Mouse (Mus musculus): ENCODE measurements around the gene Mptx2. TPM values are rescaled to one million over a fixed set of nuclear protein-coding genes. Genes with fewer than 3 reads are reported as not detected.
"Not testable (repeated sequence)": the region's sequence is repeated elsewhere in the genome, so short reads cannot be mapped to it uniquely, and the experiment has no call there.

Mptx2 gene
- polyA plus RNA-seq, 1 experiment, result not detected

DNA sequence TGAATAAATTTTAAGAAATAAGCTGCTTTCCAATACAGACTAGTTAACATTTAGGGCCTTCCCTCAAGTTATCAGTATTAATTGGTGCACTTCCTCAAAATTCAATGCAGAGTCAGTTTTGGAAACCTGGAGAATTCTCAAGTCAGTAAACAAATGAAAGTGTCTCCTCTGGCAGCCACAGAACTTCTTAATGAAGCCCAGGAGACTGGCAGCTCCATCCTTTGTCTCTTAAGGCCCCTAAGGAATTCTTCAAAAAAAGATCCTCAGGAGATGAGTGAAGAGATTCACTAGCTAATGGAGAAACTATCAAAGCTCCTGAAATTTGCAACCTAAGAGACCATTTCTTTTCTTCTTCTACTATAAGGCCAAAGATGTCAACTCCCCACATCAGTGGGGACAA lies 11.9 kb downstream of the Mptx2 start, which contains the start of gene Olfr418:
Gene Olfr418, plus strand, starts transcription at position 301 of the 400 bp plus-strand sequence.
- no peak within 1 kb of the TSS for H3K4me3 ChIP-seq (ENCODE audit: insufficient read depth, low read depth, low read length)
- H3K27ac ChIP-seq (ENCODE audit: insufficient read depth, low read depth, low read length), result no peak within 1 kb of the TSS
- no peak for TF ChIP-seq CTCF (IDR thresholded peaks at IDR 0.05; ENCODE audit: insufficient read depth, low read depth, low read length)
- TF ChIP-seq POLR2A (IDR thresholded peaks at IDR 0.05; ENCODE audit: insufficient read depth, low read depth, low read length), result no peak
- no peaks in the 10 kb centered on the region for H3K4me1 ChIP-seq (ENCODE audit: control insufficient read depth, insufficient read depth, low read length)

- 98% methylated on average over 3 of the region's 3 CpGs for WGBS
These were observed 27.7 kb downstream of the Mptx2 start for GRCm38 (mm10) chr1:173249888-173250287.

DNA sequence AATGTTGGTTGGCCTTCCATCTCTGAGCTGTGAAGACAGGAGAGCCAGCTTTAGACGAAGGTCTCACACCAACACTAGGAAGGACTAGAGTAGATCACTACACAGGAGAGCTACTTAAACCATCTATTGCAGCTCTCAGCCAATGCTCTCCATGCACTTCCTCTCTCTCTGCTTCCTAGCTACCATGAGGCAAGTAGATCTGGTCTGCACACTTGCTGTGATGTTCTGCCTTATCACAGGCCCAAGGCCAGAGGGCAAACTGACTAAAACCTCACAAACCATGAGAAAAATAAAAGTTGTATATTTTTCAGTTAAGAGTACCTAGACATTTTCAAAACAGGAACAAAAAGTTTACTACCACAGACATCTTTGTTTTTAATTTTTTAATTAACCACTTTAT lies 40.6 kb downstream of the Mptx2 start:
- 88% methylated on average over 1 of the region's 1 CpGs for WGBS
- not testable (repeated sequence) for H3K4me3 ChIP-seq (ENCODE audit: insufficient read depth, low read depth, low read length); H3K27ac ChIP-seq (ENCODE audit: insufficient read depth, low read depth, low read length); H3K4me1 ChIP-seq (ENCODE audit: control insufficient read depth, insufficient read depth, low read length)

More at GRCm38 (mm10) chr1:173249888-173250287, 27.7 kb downstream of the Mptx2 start:
- Histone ChIP-seq H3K27ac (ENCODE audit: insufficient read depth, low read depth, low read length) (no peak overlapping the region), H3K4me1 (ENCODE audit: control insufficient read depth, insufficient read depth, low read length) (no peaks in the 10 kb centered on the region), H3K4me3 (ENCODE audit: insufficient read depth, low read depth, low read length) (no peak overlapping the region)
- TF ChIP-seq POLR2A (IDR thresholded peaks at IDR 0.05; ENCODE audit: insufficient read depth, low read depth, low read length) (no peak), CTCF (IDR thresholded peaks at IDR 0.05; ENCODE audit: insufficient read depth, low read depth, low read length) (no peak)

- Histone ChIP-seq H3K4me3 (ENCODE audit: insufficient read depth, low read depth, low read length) (no peak within 1 kb of the TSS), H3K4me1 (ENCODE audit: control insufficient read depth, insufficient read depth, low read length) (no peaks in the 10 kb centered on the region), H3K27ac (ENCODE audit: insufficient read depth, low read depth, low read length) (no peak within 1 kb of the TSS)
- 80% methylated on average over 2 of the region's 2 CpGs for WGBS
- TF ChIP-seq POLR2A (IDR thresholded peaks at IDR 0.05; ENCODE audit: insufficient read depth, low read depth, low read length), result no peak
These were observed 50.5 kb downstream of the Mptx2 start, which contains the start of gene Fcer1a for GRCm38 (mm10) chr1:173227081-173227480. Gene Fcer1a, minus strand, starts transcription at chr1:173227214.

Other genes starting within 250 kb of the Mptx2 start
- not detected in 2 replicates for gene Olfr1408, start 140.4 kb downstream of the Mptx2 start, polyA plus RNA-seq (2012; ENCODE audit: insufficient read depth, insufficient read length, low replicate concordance, missing spikeins)
- not detected in 2 replicates for gene Olfr1406, start 87.1 kb downstream of the Mptx2 start, polyA plus RNA-seq (2012; ENCODE audit: insufficient read depth, insufficient read length, low replicate concordance, missing spikeins)
- not detected in 2 replicates for gene Olfr218, start 80.0 kb downstream of the Mptx2 start, polyA plus RNA-seq (2012; ENCODE audit: insufficient read depth, insufficient read length, low replicate concordance, missing spikeins)
- gene Olfr1404, start 65.4 kb downstream of the Mptx2 start, polyA plus RNA-seq (2012; ENCODE audit: insufficient read depth, insufficient read length, low replicate concordance, missing spikeins), result not detected in 2 replicates
- gene Fcer1a, start 50.6 kb downstream of the Mptx2 start, polyA plus RNA-seq (2012; ENCODE audit: insufficient read depth, insufficient read length, low replicate concordance, missing spikeins), result not detected in 2 replicates
- gene Olfr418, start 11.8 kb downstream of the Mptx2 start, polyA plus RNA-seq (2012; ENCODE audit: insufficient read depth, insufficient read length, low replicate concordance, missing spikeins), result not detected in 2 replicates
- gene Ackr1, start 56.0 kb upstream of the Mptx2 start, polyA plus RNA-seq (2012; ENCODE audit: insufficient read depth, insufficient read length, low replicate concordance, missing spikeins), result not detected in 2 replicates
- gene Aim2, start 73.1 kb upstream of the Mptx2 start, polyA plus RNA-seq (2012; ENCODE audit: insufficient read depth, insufficient read length, low replicate concordance, missing spikeins), result not detected in 2 replicates
- 88.8 TPM in 1 of 2 replicates, not detected in the other for gene Cadm3, start 89.9 kb upstream of the Mptx2 start, polyA plus RNA-seq (2012; ENCODE audit: insufficient read depth, insufficient read length, low replicate concordance, missing spikeins)
- gene Ifi206, start 213.3 kb upstream of the Mptx2 start, polyA plus RNA-seq (2012; ENCODE audit: insufficient read depth, insufficient read length, low replicate concordance, missing spikeins), result not detected in 2 replicates

Data from olfactory bulb, adult 2 months (tissue).